Mouse (Mus musculus) lung, postnatal 36 days (tissue): ENCODE measurements around the gene Ago1.

Source experiments
- DNase-seq: peaks from one replicate; pipeline ENCODE4 v3.0.0; 2022; ENCODE audit warnings: mixed read lengths

The Ago1 gene

DNA sequence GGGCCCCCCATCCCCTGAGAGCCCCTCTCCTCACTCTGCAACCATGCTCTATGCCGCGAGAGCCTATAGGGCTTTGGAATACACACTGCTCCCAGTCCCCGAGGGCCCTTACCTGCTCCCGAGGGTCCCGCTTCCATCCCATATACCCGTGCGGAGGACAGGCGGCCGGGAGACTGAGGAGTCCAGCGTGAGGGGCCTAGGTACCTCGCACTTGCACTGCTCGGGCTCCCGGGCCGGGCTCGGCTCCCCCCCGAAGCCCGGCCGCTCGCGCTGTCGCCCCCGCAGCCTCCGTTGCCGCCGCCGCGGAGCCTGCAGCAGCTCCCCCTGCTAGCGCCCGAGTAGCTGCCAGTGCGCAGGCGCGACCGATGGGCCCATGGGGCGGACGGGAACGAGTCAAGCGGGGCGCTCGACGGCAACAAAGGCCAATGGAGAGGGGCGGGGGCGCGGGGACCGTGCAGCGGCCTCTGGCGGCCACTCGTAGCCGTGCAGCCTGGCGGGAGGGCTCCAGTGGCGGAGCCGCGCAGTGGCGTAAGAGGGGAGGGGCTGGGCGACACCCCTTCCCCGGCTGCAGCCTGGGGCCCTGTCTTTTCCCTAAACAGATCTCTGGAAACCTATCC is at the start of gene Ago1:
TSS of gene Ago1 (minus strand) at position 299 of the 617 bp plus-strand sequence.
- peak; percentile 95 for DNase-seq

DNA sequence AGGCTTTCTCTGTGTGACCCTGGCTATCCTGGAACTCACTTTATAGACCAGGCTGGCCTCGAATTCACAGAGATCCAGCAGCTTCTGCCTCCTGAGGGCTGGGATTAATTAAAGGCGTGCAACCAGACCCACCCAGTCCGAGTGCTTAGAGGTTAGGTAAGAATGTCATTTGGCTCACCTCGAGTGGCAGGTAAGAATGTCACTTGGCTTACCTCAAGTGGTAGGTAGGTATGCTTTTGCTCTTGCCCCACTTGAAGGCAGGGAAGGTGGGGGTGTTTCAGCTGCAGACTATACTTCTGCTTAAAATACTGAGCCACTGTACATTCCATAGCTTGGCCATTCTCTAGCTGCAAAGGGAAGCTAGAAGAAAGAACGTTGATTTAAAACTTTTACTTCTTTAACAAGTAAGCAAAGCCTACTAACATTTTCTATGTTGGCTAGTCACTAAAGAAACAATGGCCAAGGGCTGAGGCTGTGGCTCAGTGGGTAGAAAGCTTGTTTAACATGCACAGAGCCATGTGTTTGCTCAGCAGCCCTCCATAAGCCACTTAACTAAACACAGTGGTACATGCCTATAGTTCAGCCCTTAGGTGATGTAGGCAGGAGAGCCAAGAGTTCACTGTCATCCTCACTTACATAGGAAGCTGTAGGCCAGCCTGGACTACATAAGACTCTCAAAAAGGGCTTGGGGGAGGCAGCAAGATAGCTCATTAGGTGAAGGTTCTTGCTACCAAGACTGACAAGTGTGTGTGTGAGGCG is 44.1 kb upstream of the Ago1 start:
- DNase-seq: peak; percentile 84

DNA sequence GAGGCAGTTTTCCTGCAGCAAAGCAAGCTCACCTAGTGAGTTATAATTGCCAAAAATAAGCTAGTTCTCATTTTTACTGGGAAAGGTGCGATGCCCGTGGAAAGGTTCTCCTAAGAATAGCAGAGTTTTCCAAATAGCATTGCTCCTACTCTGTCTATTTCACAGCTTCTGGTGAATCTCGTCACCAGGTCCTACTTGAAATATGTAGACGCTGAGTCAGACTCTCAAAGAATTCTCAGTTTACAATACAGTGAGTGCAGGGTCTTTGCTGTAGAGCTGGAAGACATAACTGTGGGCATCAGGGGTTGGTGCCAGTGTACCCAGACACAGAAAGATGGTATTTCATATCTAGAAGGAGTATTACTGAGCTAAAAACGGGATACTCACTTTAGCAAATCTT is 42.6 kb upstream of the Ago1 start:
- peak; percentile 53 for DNase-seq

DNA sequence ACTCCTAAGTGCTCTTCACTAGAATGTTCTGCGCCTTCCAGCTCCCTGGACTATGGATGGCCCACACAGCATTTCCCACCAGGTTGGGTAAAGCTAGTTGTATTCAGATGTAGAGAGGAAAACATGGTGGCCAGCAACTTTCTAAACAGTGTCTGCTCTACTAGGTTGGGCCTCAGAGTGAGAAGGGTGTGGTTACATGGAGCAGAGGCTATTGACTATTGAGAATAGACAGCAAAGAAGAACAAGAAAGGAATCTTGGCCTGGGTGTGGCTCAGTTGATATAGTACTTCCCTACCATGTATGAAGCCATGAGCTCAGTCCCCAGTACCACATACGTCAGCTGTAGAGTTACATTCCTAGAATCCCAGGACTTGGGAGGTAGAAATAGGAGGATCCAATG is 40.7 kb upstream of the Ago1 start:
- no peak for DNase-seq

DNA sequence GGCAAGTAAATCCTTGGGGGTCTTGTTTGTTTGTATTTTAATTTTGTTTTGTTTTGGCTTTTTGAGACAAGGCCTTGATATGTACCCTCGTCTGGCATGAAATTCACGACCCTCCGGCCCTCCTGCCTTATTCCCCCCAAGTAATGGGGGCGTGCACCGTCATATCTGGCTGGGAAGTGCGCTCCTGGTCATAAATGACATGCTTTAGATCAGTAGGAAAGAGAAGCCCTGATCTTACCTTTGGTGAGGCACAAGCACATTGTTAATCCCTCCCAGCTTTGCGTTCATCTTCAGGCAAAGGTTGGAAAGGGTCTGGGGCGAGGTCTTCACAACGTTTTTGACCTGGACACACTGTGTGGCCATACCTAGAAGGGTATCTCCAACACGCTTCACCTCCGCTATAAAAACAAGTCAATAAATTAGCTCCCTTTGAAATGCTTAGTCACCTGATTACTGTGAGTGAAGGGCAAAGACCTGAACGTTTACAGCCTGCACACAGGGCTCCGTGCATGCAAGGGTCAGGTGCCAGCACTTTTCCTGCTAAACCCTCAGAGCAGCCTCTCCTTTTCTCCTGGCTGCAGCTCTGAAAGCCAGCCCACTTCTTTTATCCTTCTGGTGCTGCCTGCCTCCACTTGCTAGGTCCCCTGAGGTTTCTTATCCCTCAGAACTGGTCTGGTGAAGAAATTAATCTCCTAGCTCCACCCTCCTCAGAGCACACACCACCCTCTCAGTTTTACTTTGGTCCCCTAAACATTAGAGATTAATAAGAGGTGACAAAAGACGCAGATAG is 39.9 kb upstream of the Ago1 start:
- DNase-seq: no peak

DNA sequence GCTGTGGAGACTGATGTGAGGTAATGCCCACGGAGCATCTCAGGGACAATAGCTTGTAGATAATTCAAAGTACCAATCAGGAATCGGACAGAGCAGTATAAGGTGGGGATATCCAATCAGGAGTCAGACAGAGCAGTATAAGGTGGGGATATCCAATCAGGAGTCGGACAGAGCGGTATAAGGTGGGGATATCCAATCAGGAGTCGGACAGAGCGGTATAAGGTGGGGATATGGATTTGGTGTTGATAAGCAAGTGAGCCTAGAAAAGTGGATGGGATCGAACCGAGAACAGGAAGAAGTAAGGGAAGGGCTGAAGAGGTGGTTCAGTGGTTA is 34.6 kb upstream of the Ago1 start:
- DNase-seq: no peak

DNA sequence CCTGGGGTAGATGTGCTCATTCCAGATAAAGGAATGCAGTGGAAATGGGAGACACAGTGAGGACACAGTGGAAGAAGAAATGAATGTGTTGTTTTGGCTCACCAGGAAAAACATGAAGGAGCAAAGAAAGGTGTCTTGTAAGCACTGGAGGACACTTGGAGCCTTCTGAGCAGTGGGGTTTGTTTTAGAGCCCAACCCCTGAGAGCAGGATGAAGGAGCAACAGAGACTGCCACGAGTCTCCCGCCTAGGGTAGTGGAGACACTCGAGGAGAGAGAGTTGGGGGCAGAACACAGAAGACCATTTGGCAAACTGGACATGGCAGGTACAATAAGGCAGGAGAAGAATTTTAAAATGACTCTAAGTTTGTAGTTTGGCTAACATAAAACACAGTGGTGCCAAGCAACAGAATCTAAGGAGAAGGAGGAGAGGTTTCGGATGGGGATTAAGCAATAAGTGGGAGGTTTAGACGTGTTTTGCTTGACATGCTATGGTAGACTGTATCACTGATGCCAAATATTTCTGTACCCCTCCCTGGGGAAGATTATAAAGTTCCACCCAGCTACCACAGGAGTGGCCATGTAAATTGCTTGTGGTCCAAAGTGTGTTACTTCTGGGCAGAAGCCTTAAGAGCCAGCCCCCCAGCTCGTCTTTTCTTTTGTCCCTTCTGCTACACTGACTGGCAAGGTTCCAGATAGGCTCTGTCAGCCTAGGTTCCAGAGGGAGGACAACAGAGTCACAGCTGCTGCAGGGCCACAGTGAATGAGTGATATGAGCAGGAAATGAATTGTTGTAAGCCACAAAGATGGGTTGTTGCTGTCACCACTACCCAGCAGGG is 34.0 kb upstream of the Ago1 start:
- peak; percentile 37 for DNase-seq

DNA sequence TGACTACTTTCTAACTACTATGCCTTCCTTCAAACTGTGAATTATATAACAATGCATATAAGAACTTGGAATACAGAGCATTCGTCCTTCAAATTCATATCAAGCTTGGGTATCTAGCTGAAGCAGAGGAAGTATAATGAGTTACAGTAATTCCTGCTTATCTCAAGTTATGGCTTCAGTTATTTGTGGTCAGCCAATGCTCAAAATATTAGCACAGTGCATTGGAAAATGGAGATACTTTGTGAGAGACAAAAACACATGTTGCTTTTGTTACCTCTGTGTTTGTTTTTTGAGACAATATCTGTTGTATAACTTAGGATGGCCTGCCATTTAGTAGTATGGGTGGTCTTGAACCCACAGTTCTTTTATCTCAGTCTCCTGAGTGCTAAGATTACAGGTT is 30.2 kb upstream of the Ago1 start:
- DNase-seq: no peak

DNA sequence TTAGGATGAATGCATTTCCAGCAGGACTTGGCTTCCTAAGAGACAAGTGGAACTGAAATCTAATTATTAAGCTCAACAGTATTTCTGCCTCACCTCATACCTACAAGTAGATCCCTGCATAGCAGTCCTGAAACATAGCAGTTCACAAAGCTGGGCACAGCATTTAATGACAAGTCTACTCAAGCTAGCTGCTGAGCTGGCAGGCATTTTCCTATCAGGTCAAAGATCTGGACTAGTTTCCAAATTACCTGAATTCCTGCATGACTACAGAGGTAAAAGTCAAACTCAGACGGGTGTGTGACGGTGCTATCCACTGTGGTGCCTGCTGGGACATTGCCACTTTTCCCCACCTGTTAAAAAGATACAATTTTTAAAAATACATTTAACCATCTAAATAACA is 28.6 kb upstream of the Ago1 start:
- no peak for DNase-seq

DNA sequence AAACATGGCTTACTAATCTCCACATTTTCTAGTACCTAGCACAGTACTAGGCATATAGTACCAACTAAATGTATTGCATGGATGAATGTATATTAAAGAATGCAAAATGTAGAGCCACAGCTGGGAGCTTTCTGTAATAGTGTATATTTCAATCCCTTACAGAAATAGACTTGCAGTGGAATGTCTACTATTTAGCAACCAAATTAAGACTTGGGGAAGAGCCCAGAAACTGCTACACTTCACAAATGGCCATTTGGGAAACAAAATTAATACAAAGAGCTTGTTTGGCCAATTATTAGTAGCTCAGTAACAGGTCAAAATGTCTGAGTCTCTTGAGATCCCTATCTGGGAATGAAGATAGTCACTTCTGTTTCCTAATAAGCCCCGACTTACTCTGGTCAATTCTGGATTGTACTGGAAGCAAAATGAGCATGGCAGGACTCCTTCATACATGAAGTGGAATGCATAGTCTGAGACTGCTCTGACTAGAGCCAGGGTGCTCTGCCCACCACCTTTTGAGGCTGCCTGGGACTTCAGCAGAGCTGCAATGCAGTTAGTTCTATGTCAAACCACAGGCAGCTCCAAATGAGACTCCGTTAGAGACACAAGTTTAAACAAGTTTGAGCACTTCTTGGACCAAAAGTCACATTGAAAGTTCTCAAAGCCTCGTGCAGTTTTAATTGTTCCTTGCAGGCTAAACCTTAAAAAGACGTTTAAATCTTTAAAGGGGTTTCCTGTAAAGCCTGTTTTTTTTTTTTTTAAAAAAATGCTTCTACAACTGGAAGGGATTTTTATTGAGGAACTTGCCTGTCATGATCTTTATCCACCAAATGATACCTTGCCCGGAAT is 27.8 kb upstream of the Ago1 start:
- peak; percentile 43 for DNase-seq

DNA sequence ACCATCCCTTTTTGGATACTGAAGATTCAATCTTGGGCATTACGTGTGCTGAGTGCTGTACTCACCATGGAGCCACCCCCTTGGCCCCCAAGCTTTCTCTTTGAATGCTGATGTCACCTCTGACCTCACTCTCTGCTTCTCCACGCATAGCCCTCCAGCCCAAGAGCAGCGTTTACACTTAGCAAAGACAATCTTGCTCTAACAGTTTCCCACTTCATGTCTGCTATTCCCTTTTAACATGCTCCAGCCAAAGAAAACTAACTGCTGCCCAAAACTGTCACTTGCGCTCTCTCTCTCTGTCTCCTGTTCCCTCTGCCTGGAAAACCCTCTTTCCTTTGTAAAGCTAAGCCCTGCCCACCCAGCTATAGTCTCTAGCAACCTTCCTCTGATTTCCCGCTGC is 27.1 kb upstream of the Ago1 start:
- DNase-seq: no peak

DNA sequence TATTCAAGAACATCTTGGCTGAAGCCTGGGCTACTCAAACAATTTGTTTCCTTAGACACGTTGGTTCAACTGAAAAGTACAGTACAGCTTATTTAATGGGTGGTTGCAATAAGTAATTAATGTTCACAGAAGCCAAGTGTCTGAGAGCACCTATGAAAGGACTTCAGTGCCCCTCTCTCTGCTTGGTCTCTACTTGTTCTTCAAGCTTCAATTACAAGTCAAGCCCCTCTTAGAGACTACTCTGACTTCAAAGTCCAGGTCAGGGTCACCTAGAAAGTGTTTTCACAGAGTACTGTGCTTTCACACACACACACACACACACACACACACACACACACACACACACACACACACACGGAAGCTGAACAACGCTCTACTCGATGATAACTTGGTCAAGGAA is 25.0 kb upstream of the Ago1 start:
- peak; percentile 43 for DNase-seq

DNA sequence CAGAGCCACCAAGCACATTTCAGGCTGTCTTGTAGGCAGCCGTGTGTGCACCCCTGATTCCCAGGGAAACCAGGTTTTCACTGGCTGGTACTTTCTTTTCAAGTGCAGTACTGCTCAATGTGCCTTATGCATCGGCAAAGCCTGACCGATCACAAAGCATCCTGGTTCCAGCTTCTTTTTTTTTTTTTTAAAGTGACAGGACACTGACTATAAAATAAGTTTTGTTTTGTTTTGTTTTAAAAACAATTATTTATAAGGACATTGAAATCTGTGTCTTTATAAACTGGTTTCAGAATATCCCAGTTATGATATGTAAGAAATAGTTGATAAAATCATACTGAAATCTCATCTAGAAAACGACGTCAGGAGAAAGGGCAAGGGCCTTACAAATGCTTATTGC is 23.6 kb upstream of the Ago1 start:
- DNase-seq: no peak

DNA sequence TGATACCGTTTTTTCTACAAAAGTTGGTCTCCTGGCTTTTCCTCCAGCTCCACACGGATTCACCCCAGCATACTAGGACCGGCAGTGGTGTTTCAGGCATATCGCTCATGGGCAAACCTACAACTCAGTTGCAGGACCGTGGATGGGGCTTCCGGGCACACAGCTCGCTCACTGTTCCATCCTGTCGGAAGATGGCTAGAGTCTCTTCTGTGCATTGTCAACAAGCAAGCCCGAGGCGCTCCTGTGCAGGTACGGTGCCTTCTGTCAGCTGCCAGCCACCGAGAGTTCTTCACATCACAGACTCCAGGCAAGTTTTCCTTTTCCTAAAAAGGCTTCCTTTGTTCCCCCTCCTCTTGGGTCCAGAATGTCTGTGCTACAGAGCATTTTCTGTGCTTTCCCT is 22.3 kb upstream of the Ago1 start:
- no peak for DNase-seq

DNA sequence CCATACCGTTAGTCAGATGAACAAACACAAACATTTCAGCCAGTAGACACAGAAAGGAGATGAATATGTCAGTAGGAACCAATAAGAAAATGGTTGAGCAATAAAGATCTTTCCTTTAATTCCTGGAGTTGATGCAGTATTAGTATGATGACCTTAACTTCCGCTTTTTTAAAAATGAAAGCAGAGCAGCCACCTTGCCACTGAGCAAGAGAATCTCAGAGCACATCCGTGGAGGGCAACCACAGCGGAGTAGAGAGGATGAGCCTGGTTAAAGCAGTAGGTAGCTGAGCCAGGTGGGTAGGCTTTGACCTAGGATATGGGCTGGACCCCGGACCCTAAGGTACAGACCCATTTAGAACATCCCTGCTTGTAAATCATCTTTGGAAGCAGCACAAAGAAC is 21.4 kb upstream of the Ago1 start:
- DNase-seq: no peak

DNA sequence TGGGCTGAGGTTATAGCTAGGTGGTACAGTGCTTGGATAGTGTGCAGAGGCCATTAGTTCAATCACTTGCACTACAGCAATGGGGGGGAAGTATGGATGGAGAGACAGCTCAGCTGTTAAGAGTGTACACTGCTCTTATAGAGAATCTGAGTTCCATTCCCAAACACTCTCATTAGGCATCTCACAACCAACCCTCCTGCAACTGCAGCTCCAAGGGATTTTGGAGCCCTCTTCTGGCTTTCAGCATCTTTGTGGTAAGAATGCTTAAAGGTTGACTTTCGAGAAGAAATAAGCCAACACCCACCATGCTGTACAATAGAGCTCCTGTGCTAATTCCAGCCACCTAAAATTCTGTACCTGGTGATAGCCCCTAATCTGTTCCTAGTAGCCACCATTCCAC is 17.8 kb upstream of the Ago1 start:
- DNase-seq: no peak

DNA sequence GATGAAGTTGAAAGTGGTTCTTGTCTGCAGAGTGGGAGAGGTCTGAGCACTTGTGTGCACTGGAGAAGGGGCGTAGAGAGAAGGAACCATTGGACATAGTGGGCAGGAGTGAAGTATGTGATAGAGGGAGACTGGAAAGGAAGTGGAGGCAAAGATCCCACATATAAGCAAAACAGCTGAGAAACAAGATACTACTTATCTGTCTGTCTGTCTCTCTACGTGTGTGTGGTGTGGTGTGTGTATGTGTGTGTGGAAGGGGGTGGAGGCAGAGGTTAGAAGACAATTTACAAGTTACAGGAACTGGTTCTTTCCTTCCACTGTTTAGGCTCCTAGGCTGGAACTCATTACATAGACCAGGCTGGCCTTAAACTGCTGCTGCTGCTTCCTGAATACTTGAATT is 16.7 kb upstream of the Ago1 start:
- DNase-seq: no peak

DNA sequence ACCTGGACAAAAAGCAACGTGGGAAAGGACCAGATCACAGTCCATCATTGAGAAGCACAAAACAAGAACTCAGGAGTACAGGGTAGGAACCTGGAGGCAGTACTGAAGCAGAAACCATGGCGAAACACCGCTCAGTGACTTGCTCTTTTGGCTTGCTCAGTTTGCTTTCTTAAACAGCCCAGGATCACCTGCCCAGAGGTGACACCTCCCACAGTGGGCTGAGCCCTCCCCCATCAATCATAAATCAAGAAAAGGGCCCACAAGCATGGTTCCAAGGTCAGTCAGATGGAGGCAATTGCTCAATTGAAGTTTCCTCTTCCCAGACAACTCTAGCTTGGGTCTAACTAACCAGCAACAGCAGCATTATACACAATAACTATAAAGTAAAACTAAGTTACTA is 15.5 kb upstream of the Ago1 start:
- DNase-seq: no peak

DNA sequence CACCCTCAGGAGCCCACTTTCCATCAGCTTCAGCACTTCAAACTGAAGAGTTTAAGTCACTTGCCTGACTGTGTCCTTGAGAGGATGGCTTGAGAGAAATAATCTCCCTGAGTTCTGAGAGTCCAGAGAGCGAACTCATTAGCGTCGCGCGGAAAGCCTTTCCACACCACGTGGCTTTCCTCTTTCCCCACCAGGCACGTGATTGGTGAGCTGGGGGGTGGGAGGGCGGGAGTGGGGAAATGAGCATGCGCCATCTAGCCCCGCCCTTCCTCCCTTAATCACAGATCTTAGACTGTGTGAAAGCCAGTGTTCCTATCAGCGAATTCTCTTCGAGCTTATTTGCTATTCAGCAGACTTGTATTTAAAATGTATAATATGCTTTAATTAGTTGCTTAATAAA is 14.6 kb upstream of the Ago1 start:
- no peak for DNase-seq

DNA sequence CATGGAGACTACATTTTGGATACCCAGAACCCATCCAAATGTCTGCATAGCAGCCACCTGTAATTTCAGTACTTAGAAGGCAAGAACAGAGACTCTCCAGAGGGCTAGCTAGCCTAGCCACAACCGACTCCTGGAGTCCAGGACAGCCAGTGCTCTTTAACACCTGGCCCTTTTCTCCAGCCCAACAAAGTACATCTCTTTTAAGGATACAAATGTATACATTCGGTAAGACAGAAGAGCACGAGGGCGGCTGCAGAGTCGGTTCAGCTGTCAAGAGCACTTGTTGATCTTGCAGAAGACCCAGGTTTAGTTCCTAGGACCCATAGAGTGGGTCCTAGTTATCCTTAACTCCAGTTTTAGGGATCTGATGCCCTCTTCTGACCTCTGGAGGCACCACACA is 13.1 kb upstream of the Ago1 start:
- DNase-seq: no peak

DNA sequence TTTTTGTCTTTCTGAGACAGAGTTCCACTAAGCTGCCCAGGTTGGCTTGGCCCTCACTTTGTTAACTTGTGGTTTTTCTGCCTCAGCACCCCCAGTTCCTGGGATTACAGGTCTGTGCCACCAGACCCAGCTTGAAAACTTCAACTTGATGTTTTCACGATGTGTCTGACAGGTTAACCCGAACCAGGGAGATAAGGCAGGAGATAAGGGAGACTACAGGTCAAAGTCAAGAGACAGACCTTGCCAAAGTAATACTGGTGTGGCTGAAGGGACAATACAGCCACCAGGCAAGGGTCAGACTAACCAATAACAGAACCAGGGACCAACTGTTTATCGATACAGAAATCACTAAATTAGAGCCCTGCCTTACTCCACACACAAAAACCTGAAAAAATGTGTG is 11.9 kb upstream of the Ago1 start:
- DNase-seq: no peak

DNA sequence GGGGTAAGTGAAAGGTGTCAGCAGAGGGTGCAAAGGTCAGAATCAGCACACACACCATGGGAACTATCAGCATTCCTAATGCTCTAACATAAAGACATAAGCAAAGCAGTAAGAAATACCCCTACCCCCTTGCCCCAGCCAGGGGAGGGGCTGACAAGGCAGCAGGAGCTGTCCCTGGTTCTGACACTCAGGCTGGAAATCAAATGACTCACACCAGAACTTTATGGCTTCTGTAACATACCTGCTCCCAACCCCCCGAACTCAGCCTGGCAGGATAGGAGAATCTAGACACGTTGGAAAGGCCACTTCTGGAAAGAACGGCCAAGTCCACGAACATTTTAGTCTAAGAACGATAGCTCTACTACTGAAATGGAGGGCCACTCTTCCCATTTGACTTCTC is 4.6 kb upstream of the Ago1 start:
- no peak for DNase-seq
